Mouse (Mus musculus): ENCODE data around the gene Pcsk4.
A peak's percentile ranks its signal among the peaks of the same experiment; 100 is the strongest.

Pcsk4 gene

DNA sequence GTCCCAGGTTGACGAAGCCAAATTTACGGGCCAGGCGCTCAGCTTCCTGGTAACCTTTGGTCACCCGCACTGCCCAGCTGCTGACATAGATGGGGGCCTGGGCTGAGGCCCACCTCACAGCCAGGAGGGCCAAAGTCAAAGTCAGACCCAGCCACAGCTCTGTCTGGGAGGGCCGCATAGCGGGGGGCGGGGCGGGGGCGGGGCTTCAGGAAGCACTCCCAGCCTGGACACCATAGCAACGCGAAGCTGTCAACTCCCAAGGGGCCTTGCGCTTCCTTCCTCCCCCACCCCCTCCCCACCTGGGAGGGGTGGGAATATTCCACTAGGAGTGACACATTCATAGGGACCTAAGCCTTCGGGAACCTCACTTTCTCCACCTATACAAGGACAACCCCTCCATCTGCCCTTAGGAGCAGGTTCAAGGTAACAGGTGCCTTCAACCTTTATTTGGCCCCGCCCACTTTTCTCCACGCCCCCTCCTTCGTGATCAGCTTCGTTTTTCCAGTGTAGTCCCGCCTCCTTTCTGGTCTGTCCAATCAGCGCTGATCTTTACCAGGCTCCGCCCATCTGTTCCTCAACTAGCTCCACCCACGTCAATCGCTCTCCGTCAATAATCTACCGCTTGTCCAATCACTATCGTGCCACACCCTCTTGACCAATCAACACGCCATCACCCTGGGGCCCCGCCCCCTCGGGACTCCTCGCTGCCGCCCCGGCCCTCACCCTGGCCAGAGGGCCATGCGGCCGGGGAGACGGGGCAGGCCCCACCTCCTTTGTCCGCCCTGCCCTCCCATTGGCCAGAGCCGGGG lies at the start of gene Pcsk4, which contains the start of gene Reep6:
Gene Pcsk4 (minus strand): TSS at position 226 of the 809 bp plus-strand sequence.
Gene Reep6 (plus strand): TSS at position 681 of the 809 bp plus-strand sequence.
- peak; percentile 76 for ATAC-seq (ENCODE audit: low TSS enrichment)

DNA sequence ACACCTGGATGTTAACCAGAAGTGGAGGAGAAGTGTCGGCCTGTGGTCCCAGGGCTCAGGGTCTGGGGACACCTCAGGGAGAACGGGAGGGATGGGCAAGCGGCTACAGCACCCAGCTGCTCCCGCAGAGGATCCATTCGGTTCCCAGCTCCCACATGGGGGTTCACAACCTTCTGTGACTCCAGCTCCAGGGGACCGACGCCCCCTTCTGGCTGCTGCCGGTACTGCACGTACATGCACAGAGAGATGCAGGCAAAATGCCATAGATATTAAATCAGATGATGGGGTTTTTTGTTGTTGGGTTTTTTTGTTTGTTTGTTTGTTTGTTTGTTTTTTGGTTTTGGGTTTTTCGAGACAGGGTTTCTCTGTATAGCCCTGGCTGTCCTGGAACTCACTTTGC lies 48.4 kb upstream of the Pcsk4 start:
- no peak for ATAC-seq (ENCODE audit: low TSS enrichment)

DNA sequence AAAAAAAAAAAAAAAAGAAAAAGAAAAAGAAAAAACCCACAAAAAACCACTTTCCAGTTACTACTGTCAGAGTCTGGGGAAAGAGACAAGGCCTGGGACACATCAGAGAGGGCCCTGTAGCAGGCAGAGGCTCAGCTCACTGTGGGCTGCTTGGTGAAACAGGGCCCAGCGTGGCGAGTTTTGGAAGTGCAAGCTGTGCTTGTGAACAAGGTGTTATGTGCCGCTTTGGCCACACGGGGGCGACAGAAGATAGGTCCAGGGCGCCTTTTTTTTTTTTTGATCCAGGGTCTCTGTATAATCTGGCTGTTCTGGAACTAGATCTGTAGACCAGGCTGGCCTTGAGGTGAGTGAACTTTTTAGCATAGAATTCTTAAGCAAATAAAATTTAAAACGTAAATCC lies 46.9 kb upstream of the Pcsk4 start:
- ATAC-seq (ENCODE audit: low TSS enrichment), result peak; percentile 72

DNA sequence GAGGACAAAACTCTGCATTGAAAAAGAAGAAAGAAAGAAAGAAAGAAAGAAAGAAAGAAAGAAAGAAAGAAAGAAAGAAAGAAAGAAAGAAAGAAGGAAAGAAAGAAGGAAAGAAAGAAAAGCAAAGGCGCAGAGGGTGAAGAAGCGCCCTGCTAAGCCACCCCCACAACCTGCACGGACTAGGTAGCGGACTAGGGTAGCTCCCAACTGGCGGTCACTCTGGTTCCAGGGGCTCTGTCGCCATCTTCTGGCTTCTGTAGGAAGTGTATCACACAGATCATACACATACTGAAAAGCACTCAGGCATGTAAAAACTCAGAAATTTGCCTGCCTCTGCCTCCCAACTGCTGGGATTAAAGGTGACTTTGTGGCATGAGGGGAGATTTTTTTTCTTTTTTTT lies 44.8 kb upstream of the Pcsk4 start:
- ATAC-seq (ENCODE audit: low TSS enrichment), result no peak

DNA sequence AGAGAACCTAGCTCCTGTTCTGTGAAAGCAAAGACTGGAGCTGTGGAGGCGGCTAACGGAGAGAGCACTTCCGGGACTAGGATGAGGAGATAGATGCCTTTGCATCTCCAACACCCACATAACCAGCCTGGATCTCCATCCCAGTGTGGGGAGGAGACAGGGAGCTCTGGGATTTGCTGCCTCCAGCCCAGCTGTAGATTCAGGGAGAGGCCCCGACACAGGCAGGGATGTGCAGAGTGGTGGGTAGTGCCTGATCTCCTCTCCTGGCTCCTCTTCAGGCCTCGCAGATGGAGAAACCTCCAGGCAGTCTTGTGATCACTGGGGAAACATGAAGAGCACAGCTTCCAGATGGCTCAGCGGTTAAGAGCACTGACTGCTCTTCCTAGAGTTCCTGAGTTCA lies 43.4 kb upstream of the Pcsk4 start:
- peak; percentile 81 for ATAC-seq (ENCODE audit: low TSS enrichment)

DNA sequence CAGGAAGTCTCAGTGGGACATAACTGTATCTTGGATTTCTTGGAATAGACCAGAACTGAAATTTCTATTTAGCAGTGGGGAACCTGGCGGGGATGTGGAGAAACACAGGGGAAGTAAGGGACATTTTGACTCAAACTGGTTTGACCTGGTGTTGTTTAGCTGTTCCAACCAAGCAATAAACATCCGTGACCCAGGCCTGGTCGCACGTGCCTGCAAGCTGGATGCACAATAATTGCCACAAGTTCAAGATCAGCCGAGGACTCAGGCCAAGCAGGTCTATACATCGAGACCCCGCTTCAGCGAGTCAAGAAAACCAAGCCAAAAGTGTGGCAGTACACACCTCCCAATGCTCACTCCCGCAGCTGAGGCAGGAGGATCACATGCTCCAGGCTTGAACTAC lies 42.7 kb upstream of the Pcsk4 start:
- no peak for ATAC-seq (ENCODE audit: low TSS enrichment)

DNA sequence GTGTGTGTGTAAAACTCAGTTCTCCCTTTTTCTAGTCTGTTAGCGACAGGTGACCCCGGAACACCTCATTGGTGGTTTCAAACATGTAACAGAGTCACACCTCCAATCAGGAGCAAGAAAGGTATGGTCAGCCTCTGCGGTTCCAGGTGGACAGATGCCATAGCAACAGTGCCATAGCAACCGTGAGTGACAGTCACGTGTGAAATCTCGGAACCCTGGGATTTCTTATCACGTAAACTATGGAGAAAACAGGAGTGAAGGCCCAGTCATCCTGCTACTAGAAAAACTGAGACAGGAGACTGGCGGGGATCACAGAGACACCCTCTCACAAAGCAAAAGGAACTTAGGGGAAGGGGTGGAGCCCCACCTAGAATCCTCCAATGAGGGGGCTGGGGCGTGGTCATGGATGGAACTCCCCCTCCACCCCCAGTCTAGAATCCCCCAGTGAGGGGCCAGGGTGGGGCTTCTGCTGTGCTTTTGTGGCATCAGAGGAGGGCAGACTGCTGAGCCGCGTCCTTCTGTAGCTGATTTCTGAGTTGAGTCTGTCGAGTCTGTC lies 42.2 kb upstream of the Pcsk4 start:
- peak; percentile 43; the same call in 1 of the 2 replicates for ATAC-seq (ENCODE audit: low TSS enrichment)

DNA sequence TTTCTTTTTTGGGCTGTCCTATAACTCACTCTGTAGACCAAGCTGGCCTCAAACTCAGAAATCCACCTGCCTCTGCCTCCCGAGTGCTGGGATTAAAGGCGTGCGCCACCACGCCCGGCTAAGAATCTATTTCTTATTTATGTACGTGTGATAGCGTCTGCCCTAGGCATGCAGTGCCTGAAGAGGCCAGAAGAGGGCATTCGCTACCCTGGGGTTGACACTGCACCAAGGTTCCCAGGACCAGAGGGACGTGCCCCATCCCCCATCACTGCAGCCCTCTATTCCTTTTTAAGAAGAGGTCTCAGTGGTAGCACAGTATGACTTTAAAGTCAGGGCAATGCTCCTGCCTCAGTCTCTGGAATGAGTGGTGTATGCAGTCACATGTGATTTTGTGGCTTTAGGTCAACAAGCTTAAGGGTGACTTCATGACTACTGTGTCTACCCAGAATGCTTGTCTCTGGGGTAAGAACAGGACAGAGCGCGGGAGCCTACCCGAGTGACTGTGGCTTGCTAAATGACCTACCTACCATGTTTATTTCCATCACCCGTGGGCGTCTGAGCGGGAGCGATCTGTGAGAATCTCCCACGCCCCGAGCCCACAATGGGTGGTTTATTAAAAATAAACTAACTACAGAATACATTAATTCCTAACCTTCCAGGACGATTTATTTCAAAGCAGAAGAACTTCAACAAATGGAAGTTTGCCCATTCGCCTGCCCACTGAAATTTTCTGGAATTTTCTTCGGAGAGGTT lies 40.9 kb upstream of the Pcsk4 start:
- ATAC-seq (ENCODE audit: low TSS enrichment), result 0 out of 2 replicates have a peak, but pooled peaks have one; percentile 41

DNA sequence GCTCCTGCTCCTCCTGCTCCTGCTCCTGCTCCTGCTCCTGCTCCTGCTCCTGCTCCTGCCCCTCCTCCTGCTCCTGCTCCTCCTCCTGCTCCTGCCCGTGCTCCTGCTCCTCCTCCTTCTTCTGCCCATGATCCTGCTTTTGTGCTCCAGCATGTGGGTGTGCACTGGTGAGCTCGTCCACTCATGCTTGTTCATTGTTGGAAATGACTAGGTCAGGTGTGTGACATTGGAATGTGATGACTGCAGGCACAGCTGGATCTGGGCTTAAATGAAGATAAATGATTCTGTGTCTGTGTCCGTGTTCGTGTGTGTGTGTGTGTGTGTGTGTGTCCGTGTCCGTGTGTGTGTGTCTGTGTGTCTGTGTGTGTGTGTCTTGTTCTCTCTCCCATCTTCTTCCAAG lies 39.1 kb upstream of the Pcsk4 start:
- no peak for ATAC-seq (ENCODE audit: low TSS enrichment)

DNA sequence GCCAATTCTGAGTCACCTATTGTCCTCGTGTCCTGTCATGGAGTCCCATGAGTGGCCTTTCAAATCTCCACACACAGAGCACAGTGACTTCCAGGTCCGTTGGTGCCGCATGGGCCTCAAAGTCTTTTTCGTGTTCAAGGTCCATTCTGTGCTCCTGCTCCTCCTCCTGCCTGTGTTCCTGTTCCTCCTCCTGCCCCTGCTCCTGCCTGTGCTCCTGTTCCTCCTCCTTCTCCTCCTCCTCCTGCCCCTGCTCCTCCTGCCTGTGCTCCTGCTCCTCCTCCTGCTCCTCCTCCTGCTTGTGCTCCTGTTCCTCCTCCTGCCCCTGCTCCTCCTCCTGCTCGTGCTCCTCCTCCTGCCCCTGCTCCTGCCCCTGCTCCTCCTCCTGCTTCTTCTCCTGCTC lies 38.7 kb upstream of the Pcsk4 start:
- no peak for ATAC-seq (ENCODE audit: low TSS enrichment)

DNA sequence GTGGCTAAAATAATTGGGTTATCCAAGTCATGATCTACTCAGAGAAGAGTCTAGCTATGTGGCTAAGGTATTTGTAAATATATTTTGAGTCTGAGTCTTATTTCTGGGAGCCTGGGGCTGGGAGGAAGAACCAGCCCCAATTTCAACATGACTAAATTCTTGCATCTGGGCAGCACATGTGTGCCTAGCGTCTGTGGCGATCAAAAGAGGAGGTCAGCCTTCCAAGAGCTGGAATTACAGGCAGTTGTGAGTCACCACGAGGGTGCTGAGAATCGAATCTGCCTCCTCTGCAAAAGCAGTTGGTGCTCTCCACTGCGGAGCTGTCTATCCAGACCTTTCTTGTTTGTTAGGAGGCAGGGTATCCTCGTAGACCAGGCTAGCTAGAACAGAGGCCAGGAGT lies 36.4 kb upstream of the Pcsk4 start:
- no peak for ATAC-seq (ENCODE audit: low TSS enrichment)

DNA sequence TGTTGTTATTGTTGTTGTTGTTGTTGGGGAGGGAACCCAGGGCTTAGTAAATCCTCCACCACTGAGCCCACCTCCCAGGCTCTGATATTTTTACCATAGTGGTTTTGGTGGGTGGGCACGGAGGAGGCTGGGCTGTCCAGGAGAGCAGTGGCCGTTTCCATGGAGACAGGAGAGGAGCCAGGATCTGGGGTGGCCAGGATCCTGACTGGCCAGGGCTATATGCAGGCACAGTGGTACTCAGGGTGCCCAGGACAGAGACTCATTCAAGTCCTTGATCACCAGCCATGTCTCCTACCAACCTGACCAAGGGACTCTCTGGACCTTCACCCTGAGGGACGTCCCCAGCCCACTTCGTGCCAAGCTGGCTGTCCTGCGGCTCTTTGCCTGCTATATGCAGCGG lies 34.4 kb upstream of the Pcsk4 start:
- no peak for ATAC-seq (ENCODE audit: low TSS enrichment)

DNA sequence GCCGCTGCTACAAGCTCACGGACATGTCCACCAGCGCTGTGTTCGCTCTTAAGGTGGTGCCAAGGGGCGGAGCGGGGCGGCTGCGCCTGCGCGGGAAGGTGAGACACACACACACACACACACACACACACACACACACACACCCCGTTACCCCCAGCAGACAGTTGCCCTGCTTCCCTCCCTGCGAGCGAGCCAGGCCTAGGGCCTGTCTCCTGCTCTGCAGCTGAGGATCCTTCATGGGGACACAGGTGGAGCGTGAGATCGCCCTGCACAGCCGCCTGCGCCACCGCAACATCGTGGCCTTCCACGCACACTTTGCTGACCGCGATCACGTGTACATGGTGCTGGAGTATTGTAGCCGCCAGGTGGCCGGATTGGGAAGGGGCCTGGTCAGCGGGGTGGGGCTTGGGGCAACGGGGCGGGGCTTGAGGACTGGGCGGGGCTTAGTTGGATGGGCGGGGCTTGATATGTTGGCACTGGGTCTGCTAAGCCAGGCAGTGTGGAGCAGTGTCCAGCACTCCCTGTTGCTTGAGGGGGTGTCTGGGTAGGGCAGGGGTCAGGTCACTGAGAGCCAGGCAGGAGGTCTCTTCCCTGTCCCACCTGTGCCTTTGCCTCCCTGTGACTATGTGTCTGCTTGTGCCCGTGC lies 28.8 kb upstream of the Pcsk4 start:
- no peak for ATAC-seq (ENCODE audit: low TSS enrichment)

DNA sequence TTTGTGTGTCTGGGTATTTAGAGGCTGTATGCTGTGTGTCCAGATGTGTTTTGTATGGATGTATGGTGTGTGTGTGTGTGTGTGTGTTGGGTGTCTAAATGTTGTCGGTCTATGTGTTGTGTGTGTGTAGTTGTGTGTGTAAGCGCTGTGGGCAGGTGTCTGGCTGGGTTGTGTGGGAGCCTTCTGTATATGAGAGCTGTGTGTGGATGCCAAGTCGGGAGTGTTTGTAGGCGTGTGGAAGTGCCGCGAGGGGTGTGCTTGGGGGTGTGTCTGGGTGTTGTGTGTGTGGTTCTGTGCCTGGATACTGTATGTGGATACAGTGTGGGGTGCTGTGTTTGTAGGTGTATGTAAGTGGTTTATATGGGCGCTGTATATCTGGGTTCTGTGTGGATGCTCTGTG lies 28.0 kb upstream of the Pcsk4 start:
- peak; percentile 77 for ATAC-seq (ENCODE audit: low TSS enrichment)

DNA sequence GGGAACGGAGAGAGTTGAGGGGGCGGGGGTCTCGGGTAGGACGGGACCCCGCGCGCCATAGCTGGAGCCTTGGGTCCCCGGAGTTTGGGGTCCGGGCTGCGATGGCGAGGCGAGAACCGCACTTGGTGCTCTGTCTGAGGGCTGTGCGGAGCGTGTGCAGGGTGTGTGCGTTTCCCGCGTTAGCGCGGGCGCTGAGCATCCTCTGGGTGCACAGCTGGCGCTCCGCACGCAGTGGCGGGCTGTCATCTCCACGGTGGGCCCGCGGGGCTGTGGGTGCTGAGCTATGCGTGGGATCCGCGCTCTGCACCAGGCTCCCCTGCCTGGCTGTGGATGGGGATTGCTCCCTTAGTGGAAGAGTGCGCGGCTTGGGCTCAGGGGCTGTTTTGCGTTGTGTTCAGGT lies 27.4 kb upstream of the Pcsk4 start:
- peak; percentile 28; the same call in 1 of the 2 replicates for ATAC-seq (ENCODE audit: low TSS enrichment)

DNA sequence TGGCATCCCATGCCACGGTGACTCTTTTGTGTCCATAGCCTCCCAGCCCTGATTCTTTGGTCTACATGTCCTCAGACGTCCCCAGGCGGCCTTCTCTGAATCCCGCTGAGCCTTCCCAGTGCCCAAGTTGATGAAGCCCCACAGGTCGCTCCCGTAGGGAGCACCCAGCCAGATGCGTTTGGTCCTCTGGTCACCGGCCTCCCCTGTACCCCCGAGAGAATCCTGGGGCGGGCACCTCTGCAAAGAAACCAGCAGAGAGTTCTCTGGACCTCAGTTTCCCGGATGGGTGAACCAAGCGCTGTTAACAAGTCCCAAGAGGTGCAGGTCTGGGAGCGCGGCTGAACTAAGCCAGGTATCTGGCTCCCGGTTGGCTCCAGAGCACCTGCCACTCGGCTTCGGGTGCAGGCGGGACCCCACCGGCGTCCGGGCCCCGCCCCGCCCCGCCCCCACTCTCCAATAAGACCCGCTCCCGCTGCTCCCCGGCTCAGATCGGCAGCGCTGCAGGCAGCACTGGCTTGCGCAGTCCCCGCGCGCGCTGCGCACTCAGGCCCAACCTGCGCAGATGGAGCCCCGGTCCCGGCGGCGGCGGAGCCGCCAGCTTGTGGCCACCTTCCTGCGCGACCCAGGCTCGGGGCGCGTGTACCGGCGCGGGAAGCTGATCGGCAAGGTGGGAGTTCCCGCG lies 26.8 kb upstream of the Pcsk4 start, which contains the start of gene Plk5:
Gene Plk5 (plus strand): TSS at position 459 of the 682 bp plus-strand sequence.
- ATAC-seq (ENCODE audit: low TSS enrichment), result no peak

DNA sequence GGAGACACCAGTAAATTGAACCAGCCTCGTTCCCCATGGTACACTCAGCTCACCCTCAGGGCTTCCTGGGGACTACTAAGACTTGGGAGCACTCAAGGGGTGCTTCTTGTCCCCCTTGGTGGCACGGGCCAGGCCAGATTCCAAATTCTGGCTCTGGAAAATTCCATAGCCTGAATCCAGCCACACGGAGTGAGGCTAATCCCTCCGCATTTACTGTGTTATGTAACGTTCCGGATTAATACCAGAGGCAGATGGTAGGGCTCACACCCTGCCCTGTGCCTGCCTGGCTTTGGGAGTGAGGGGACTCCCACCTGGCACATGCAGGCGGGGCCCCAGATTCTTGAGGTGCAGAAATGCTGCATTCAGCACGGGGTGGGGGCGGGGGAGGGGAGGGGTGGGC lies 26.1 kb upstream of the Pcsk4 start:
- ATAC-seq (ENCODE audit: low TSS enrichment), result no peak

DNA sequence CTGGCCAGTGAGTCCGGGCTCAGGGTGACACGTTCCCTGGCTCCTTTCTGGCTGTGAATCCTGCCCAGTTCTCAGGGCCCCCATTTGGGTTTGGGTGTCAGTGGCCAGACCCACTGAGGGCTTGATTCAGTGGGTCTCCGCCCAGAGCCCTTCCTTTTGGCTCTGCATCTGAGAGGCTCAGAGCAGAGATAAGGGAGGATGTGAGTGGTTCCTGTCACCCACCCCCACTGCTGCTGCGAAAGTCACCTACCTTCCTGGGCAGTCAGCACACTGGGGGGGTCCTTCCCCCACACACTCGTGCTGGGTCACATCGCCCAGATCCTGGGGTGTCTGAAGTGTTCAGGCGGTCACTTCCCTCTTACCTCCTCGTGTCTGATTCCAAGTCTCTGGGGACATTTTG lies 23.4 kb upstream of the Pcsk4 start:
- ATAC-seq (ENCODE audit: low TSS enrichment), result no peak

DNA sequence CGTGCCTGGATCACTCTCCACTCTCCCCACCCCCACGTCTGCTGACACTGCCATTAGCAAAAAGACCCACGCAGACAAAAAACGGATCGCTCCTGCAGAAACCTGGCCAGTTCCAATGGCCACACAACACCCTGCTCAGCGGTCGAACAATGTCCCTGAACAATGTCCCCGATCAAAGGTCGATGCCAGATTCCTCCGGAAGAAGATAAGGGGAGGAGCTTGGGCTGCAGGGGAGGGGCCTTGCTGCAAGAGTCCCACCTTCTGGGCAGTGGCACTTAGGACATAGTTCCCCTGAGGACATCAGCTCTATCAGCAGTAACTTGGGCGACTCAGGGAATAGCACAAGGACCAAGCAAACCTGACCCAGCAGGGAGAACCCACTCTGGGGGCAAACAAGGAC lies 22.6 kb upstream of the Pcsk4 start:
- ATAC-seq (ENCODE audit: low TSS enrichment), result no peak

DNA sequence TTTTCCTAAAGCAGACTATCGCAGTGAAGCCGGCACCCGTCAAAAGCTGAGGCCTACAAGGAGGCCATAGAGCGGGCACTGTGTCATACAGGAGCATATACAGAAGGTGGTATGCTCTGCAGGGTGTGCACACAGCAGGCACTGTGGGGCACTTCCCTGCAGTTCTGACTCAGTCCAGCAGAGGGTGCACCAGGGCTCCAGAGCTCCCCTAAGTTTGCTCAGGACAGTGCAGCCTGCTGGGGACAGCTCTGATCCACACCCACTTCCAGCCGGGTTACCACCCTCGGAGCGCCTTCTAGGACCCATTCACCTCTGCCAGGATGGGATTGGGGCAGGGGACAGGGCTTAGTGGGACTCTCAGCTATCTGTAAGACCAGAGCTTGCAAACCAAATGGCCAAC lies 21.0 kb upstream of the Pcsk4 start:
- peak; percentile 82 for ATAC-seq (ENCODE audit: low TSS enrichment)

DNA sequence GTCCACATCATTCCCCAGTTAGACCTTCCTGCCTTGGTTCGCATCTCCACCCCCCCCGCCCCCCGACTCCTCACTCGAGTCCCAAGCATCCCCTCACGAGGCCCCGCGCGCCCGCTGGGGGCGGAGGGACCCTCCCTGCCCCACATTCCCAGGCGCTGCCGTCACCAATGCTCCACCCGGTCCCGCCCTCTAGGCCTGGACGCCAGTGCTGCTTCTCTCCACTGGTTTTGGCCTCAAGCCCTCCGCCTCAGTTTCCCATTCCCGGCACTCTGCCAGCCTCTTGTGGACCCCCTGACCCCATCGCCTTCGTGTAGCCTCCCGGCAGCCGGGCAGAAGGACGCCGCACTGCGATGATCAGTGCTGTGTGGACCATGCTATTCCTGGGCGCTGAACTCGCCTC lies 19.7 kb upstream of the Pcsk4 start:
- no peak for ATAC-seq (ENCODE audit: low TSS enrichment)

Measured in frontal cortex, adult (tissue).